ENCODE assay signal across 19 mouse cellular contexts in the genomic region with DNA sequence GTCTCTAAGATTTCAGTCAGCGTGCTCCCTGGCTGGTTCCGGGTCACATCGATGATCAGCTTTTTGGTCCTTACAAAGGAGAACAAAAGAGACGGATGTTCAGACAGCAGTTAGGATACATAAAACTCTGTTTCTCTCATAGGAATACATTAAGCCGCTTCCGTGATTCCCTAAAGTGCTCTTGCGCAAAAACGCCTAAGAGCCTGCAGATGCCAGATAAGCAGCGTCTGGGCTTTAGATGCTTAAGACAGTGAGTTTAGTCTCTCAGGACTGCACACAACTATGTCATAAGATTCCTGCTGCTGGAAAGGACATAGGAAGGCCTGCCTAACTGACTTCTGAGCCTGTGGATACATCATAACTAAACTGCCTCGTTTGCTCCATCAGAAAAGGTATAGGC. TPM values are rescaled to one million over a fixed set of nuclear protein-coding genes. Genes with fewer than 3 reads are reported as not detected.
DNase-seq lines count a peak whose midpoint lies in the region; ATAC-seq and TF ChIP-seq lines count a peak whose summit lies in the region.
"Had no signal": no experiment of that assay in that cellular context is flagged by ENCODE, and none has a peak within 500 bp of the region (broad histone marks: within the 10 kb centered on the region; RNA-seq: fewer than 3 reads in every experiment).

No protein-coding gene starts in this region.

- H3K9me3 ChIP-seq in heart, embryonic 11.5 days (replicated peaks; ENCODE audit: control insufficient read depth, low read length): no peaks in the 10 kb centered on the region
- no peaks in the 10 kb centered on the region for H3K9me3 ChIP-seq in hindbrain, embryonic 13.5 days
- H3K9me3 ChIP-seq in hindbrain, postnatal 0 days (ENCODE audit: low read length): no peaks in the 10 kb centered on the region
- no peaks in the 10 kb centered on the region for H3K9me3 ChIP-seq in lung, postnatal 0 days (ENCODE audit: low read length)
- H3K9me3 ChIP-seq in limb, embryonic 10.5 days (replicated peaks): no peaks in the 10 kb centered on the region
- H3K9me3 ChIP-seq: limb, embryonic 15.5 days; neural tube, embryonic 12.5 days had no signal

- H3K36me3 ChIP-seq in heart, embryonic 11.5 days (ENCODE audit: control insufficient read depth, insufficient read depth, low read length): no peaks in the 10 kb centered on the region
- H3K36me3 ChIP-seq in hindbrain, embryonic 13.5 days: no peaks in the 10 kb centered on the region
- no peaks in the 10 kb centered on the region for H3K36me3 ChIP-seq in hindbrain, postnatal 0 days (ENCODE audit: insufficient read depth, low read length)
- H3K36me3 ChIP-seq in lung, postnatal 0 days (ENCODE audit: insufficient read depth, low read length): no peaks in the 10 kb centered on the region
- peaks cover 6% of the 10 kb centered on the region; the same call in 1 of the 2 replicates for H3K36me3 ChIP-seq in limb, embryonic 10.5 days
- H3K36me3 ChIP-seq: limb, embryonic 15.5 days had no signal

- no peak for TF ChIP-seq CTCF in hindbrain, postnatal 0 days (IDR thresholded peaks at IDR 0.05; ENCODE audit: low read depth)
- TF ChIP-seq CTCF in lung, postnatal 0 days (IDR thresholded peaks at IDR 0.05): no peak

- no peak overlapping the region for H3K4me3 ChIP-seq in heart, embryonic 11.5 days (ENCODE audit: low read depth, low read length)
- H3K4me3 ChIP-seq in hindbrain, embryonic 13.5 days: no peak overlapping the region
- no peak overlapping the region for H3K4me3 ChIP-seq in hindbrain, postnatal 0 days (ENCODE audit: low read length)
- H3K4me3 ChIP-seq in lung, postnatal 0 days (ENCODE audit: low read depth, low read length): no peak overlapping the region
- no peak overlapping the region for H3K4me3 ChIP-seq in limb, embryonic 10.5 days
- H3K4me3 ChIP-seq: gastrocnemius, adult 2 months; limb, embryonic 15.5 days; neural tube, embryonic 12.5 days had no signal

- peak overlapping the region; percentile 86; the same call in 1 of the 2 replicates for H3K27ac ChIP-seq in heart, embryonic 11.5 days (ENCODE audit: low read depth, low read length)
- H3K27ac ChIP-seq in hindbrain, embryonic 13.5 days: peak overlapping the region; percentile 12; the same call in 1 of the 2 replicates
- no peak overlapping the region for H3K27ac ChIP-seq in hindbrain, postnatal 0 days
- H3K27ac ChIP-seq in lung, postnatal 0 days (ENCODE audit: low read length): peak overlapping the region; percentile 20; the same call in 1 of the 2 replicates
- H3K27ac ChIP-seq in limb, embryonic 10.5 days: peak overlapping the region; percentile 70; the same call in 1 of the 2 replicates
- H3K27ac ChIP-seq: gastrocnemius, adult 2 months; hindbrain, embryonic 14.5 days; limb, embryonic 15.5 days had no signal

- ATAC-seq in heart, embryonic 11.5 days (replicated peaks; ENCODE audit: insufficient number of reproducible peaks, low FRiP score, low TSS enrichment): no peak
- ATAC-seq in hindbrain, embryonic 13.5 days (ENCODE audit: low FRiP score): no peak
- no peak for ATAC-seq in hindbrain, postnatal 0 days
- ATAC-seq in lung, postnatal 0 days: no peak
- ATAC-seq: intestine, embryonic 16.5 days had no signal

- no peak overlapping the region for H3K9ac ChIP-seq in heart, embryonic 11.5 days (ENCODE audit: low read depth, low read length)
- H3K9ac ChIP-seq in hindbrain, embryonic 13.5 days: no peak overlapping the region
- no peak overlapping the region for H3K9ac ChIP-seq in hindbrain, postnatal 0 days (replicated peaks; ENCODE audit: low read length)
- H3K9ac ChIP-seq in lung, postnatal 0 days (replicated peaks; ENCODE audit: low read depth): no peak overlapping the region
- H3K9ac ChIP-seq: hindbrain, embryonic 14.5 days; limb, embryonic 15.5 days; neural tube, embryonic 12.5 days had no signal

- peaks cover 27% of the 10 kb centered on the region for H3K4me1 ChIP-seq in heart, embryonic 11.5 days (ENCODE audit: control insufficient read depth, insufficient read depth, low read length)
- peaks cover 19% of the 10 kb centered on the region for H3K4me1 ChIP-seq in hindbrain, embryonic 13.5 days (replicated peaks)
- peaks cover 15% of the 10 kb centered on the region; the same call in 1 of the 2 replicates for H3K4me1 ChIP-seq in hindbrain, postnatal 0 days (ENCODE audit: insufficient read depth, low read length)
- peaks cover 11% of the 10 kb centered on the region; the same call in 1 of the 2 replicates for H3K4me1 ChIP-seq in lung, postnatal 0 days (ENCODE audit: insufficient read depth, low read depth, low read length)
- peaks cover 33% of the 10 kb centered on the region for H3K4me1 ChIP-seq in limb, embryonic 10.5 days

- no peak for DNase-seq in heart, postnatal 4 days
- no peak for DNase-seq in hindbrain, postnatal 0 days (ENCODE audit: low spot score)
- no peak for DNase-seq in lung, postnatal 0 days (ENCODE audit: low spot score)
- no peak for DNase-seq in lung, postnatal 10 days
- no peak for DNase-seq in limb, embryonic 10.5 days (ENCODE audit: low spot score)
- no peak for DNase-seq in left cerebral cortex, adult 9 months (ENCODE audit: low spot score in 2 of 2)
- DNase-seq: adrenal gland, postnatal 25 days; cerebellum, adult 11 months; cerebellum, postnatal 10 days; gastrocnemius, adult 2 months; lung, postnatal 4 days; thymus, postnatal 36 days had no signal

- no peak overlapping the region for H3K4me2 ChIP-seq in heart, embryonic 11.5 days
- no peak overlapping the region for H3K4me2 ChIP-seq in hindbrain, embryonic 13.5 days
- no peak overlapping the region for H3K4me2 ChIP-seq in hindbrain, postnatal 0 days (ENCODE audit: low read depth, low read length)
- H3K4me2 ChIP-seq in lung, postnatal 0 days (replicated peaks; ENCODE audit: low read depth, low read length): no peak overlapping the region
- H3K4me2 ChIP-seq: hindbrain, embryonic 14.5 days; limb, embryonic 15.5 days; neural tube, embryonic 12.5 days had no signal

- no peak for TF ChIP-seq EP300 in lung, postnatal 0 days (IDR thresholded peaks at IDR 0.05)

- H3K27me3 ChIP-seq in heart, embryonic 11.5 days (ENCODE audit: control insufficient read depth, insufficient read depth, low read length): no peaks in the 10 kb centered on the region
- no peaks in the 10 kb centered on the region for H3K27me3 ChIP-seq in hindbrain, embryonic 13.5 days
- H3K27me3 ChIP-seq in hindbrain, postnatal 0 days (ENCODE audit: insufficient read depth, low read length): no peaks in the 10 kb centered on the region
- no peaks in the 10 kb centered on the region for H3K27me3 ChIP-seq in lung, postnatal 0 days (replicated peaks; ENCODE audit: insufficient read depth, low read length)
- no peaks in the 10 kb centered on the region for H3K27me3 ChIP-seq in limb, embryonic 10.5 days (ENCODE audit: low read depth, poor library complexity, severe bottlenecking)
- H3K27me3 ChIP-seq: CH12.LX; limb, embryonic 15.5 days; neural tube, embryonic 12.5 days had no signal

- WGBS in heart, embryonic 11.5 days (ENCODE audit: insufficient replicate concordance): 73% methylated on average over 10 of the region's 10 CpGs
- 83% methylated on average over 10 of the region's 10 CpGs for WGBS in hindbrain, embryonic 13.5 days
- WGBS in hindbrain, postnatal 0 days: 76% methylated on average over 10 of the region's 10 CpGs
- 68% methylated on average over 10 of the region's 10 CpGs for WGBS in lung, postnatal 0 days
- WGBS in limb, embryonic 10.5 days: 86% methylated on average over 10 of the region's 10 CpGs

RNA-seq across cellular contexts. Expression of a gene that starts 19.4 kb away (rescaled TPM):
- polyA plus RNA-seq in heart, embryonic 11.5 days (2014; fragmentation: Nextera tagmentation; extraction: Ambion mirVana): 171 and 195 TPM in 2 replicates
- 10 to 100 TPM; 66.3 to 72.7 TPM for total RNA-seq in heart, postnatal 4 days (2021)
- polyA plus RNA-seq in hindbrain, embryonic 13.5 days (2015; fragmentation: Nextera tagmentation; extraction: Ambion mirVana): 80.0 and 81.9 TPM in 2 replicates
- total RNA-seq in hindbrain, postnatal 0 days (2014; rRNA removed): 49.7 and 53.0 TPM in 2 replicates
- 34.6 and 36.9 TPM in 2 replicates for polyA plus RNA-seq in hindbrain, postnatal 0 days (2015; fragmentation: Nextera tagmentation; extraction: Ambion mirVana)
- 118 and 134 TPM in 2 replicates for polyA plus RNA-seq in lung, postnatal 0 days (2015; fragmentation: Nextera tagmentation; extraction: Ambion mirVana)
- polyA plus RNA-seq in limb, embryonic 10.5 days (2016; fragmentation: Nextera tagmentation; extraction: Ambion mirVana): 141 and 143 TPM in 2 replicates

RNA-seq across cellular contexts. Expression of a gene that starts 58.9 kb away (rescaled TPM):
- 4.0 and 4.1 TPM in 2 replicates for polyA plus RNA-seq in heart, embryonic 11.5 days (2014; fragmentation: Nextera tagmentation; extraction: Ambion mirVana)
- total RNA-seq in heart, postnatal 4 days (2021): under 1 TPM in 1 of 2 experiments, not detected in 1; 0.14 TPM
- 0.91 and 1.1 TPM in 2 replicates for polyA plus RNA-seq in hindbrain, embryonic 13.5 days (2015; fragmentation: Nextera tagmentation; extraction: Ambion mirVana)
- total RNA-seq in hindbrain, postnatal 0 days (2014; rRNA removed): 0.26 and 0.83 TPM in 2 replicates
- polyA plus RNA-seq in hindbrain, postnatal 0 days (2015; fragmentation: Nextera tagmentation; extraction: Ambion mirVana): 0.54 and 0.66 TPM in 2 replicates
- polyA plus RNA-seq in lung, postnatal 0 days (2015; fragmentation: Nextera tagmentation; extraction: Ambion mirVana): 1.2 and 1.4 TPM in 2 replicates
- polyA plus RNA-seq in limb, embryonic 10.5 days (2016; fragmentation: Nextera tagmentation; extraction: Ambion mirVana): 1.1 and 1.4 TPM in 2 replicates
- total RNA-seq: adrenal gland, postnatal 25 days; gastrocnemius, adult 2 months had no signal
